Mouse (Mus musculus) embryonic facial prominence, embryonic 10.5 days (tissue): ENCODE results near the gene Olfr1497. TPM values are rescaled to one million over a fixed set of nuclear protein-coding genes. Genes with fewer than 3 reads are reported as not detected.

Experiments used
- polyA plus RNA-seq: library from polyadenylated mRNA; unstranded; fragments of >200 nt; fragmentation: Nextera tagmentation; extraction: Ambion mirVana; gene quantifications from 2 replicates; pipeline ENCODE4 v1.2.1, GENCODE M21; 2016

The Olfr1497 gene
- polyA plus RNA-seq, 1 experiment from 2014 or later: not detected

Other genes with a start within 250 kb of the Olfr1497 start
- gene Olfr1484, start 214.7 kb downstream of the Olfr1497 start, polyA plus RNA-seq: not detected in 2 replicates
- not detected in 2 replicates for gene Olfr1487, start 180.8 kb downstream of the Olfr1497 start, polyA plus RNA-seq
- not detected in 2 replicates for gene Olfr1489, start 166.6 kb downstream of the Olfr1497 start, polyA plus RNA-seq
- gene Olfr1490, start 147.1 kb downstream of the Olfr1497 start, polyA plus RNA-seq: not detected in 2 replicates
- not detected in 2 replicates for gene Olfr1491, start 100.9 kb downstream of the Olfr1497 start, polyA plus RNA-seq
- not detected in 2 replicates for gene Olfr1493-ps1, start 74.9 kb downstream of the Olfr1497 start, polyA plus RNA-seq
- gene Olfr1494, start 58.5 kb downstream of the Olfr1497 start, polyA plus RNA-seq: not detected in 2 replicates
- gene Olfr1495, start 33.6 kb downstream of the Olfr1497 start, polyA plus RNA-seq: not detected in 2 replicates
- gene Olfr1496, start 20.3 kb downstream of the Olfr1497 start, polyA plus RNA-seq: not detected in 2 replicates
- gene Olfr1499, start 21.2 kb upstream of the Olfr1497 start, polyA plus RNA-seq: not detected in 2 replicates
- gene Olfr1500, start 32.3 kb upstream of the Olfr1497 start, polyA plus RNA-seq: not detected in 2 replicates
- gene Olfr1501, start 52.5 kb upstream of the Olfr1497 start, polyA plus RNA-seq: not detected in 2 replicates
- not detected in 2 replicates for gene Olfr1502, start 63.6 kb upstream of the Olfr1497 start, polyA plus RNA-seq
- gene Olfr1504, start 99.7 kb upstream of the Olfr1497 start, polyA plus RNA-seq: not detected in 2 replicates
- not detected in 2 replicates for gene Olfr1505, start 115.3 kb upstream of the Olfr1497 start, polyA plus RNA-seq